Mouse (Mus musculus) lung, postnatal 0 days (tissue): ENCODE results near the gene Abcd4. TPM values are rescaled to one million over a fixed set of nuclear protein-coding genes. Genes with fewer than 3 reads are reported as not detected.

Experiments
- ATAC-seq: fragments of 200-750 bp; cut with Nextera tagmentation; 2 replicates; pipeline ENCODE4 v1.8.0; 2017; ENCODE audit warnings: moderate library complexity
- DNase-seq: peaks from one replicate; pipeline ENCODE4 v3.0.0-alpha.2; 2016; ENCODE audit warnings: low spot score
- H3K27ac ChIP-seq: fragments of 300-500 bp; sonication (generic); 2 replicates; pipeline ENCODE4 v1.5.1; 2014; ENCODE audit warnings: antibody characterized with exemption, mild to moderate bottlenecking, low read length, mixed read lengths
- H3K27me3 ChIP-seq: fragments of 300-500 bp; sonication (generic); replicated peaks from 2 replicates; pipeline ENCODE4 v1.6.1; 2014; ENCODE audit warnings: low read length, mixed read lengths; ENCODE audit not compliant: insufficient read depth
- H3K36me3 ChIP-seq: fragments of 300-500 bp; sonication (generic); 2 replicates; pipeline ENCODE4 v1.6.1; 2014; ENCODE audit warnings: low read length, mixed read lengths; ENCODE audit not compliant: insufficient read depth
- H3K4me1 ChIP-seq: fragments of 300-500 bp; sonication (generic); 2 replicates; pipeline ENCODE4 v1.6.1; 2014; ENCODE audit warnings: antibody characterized with exemption, low read depth, low read length, mixed read lengths; ENCODE audit not compliant: insufficient read depth
- H3K4me2 ChIP-seq: fragments of 300-500 bp; sonication (generic); replicated peaks from 2 replicates; pipeline ENCODE4 v1.6.1; 2014; ENCODE audit warnings: low read depth, mild to moderate bottlenecking, low read length, moderate library complexity, mixed read lengths
- H3K4me3 ChIP-seq: fragments of 300-500 bp; sonication (generic); 2 replicates; pipeline ENCODE4 v1.5.1; 2014; ENCODE audit warnings: low read depth, low read length
- H3K9ac ChIP-seq: fragments of 300-500 bp; sonication (generic); replicated peaks from 2 replicates; pipeline ENCODE4 v1.6.1; 2014; ENCODE audit warnings: low read depth, mild to moderate bottlenecking
- H3K9me3 ChIP-seq: fragments of 300-500 bp; sonication (generic); 2 replicates; pipeline ENCODE4 v1.6.1; 2016; ENCODE audit warnings: low read length, mixed read lengths
- CTCF ChIP-seq: IDR thresholded peaks from 2 replicates; pipeline ENCODE4 v1.5.1; 2016; ENCODE audit warnings: antibody characterized with exemption, mild to moderate bottlenecking
- EP300 ChIP-seq: IDR thresholded peaks from 2 replicates; pipeline ENCODE4 v1.6.1; 2016; ENCODE audit warnings: antibody characterized with exemption, mild to moderate bottlenecking, control low read depth
- WGBS: fragments of 180-500 bp; shearing (Covaris S2); extraction: QIAGEN DNeasy Blood & Tissue Kit; methylation state at CpG from one replicate; pipeline ENCODE4 v1.1.7; 2014; 5-methylcytosine and 5-hydroxymethylcytosine counted together
- polyA plus RNA-seq: library from polyadenylated mRNA; unstranded; fragments of >200 nt; fragmentation: Nextera tagmentation; extraction: Ambion mirVana; gene quantifications from 2 replicates; pipeline ENCODE4 v1.2.1, GENCODE M21; 2015

Abcd4 gene
- polyA plus RNA-seq, 1 experiment from 2014 or later = 9.2 TPM

GRCm38 (mm10) chr12:84578440-84578770 is 38.8 kb downstream of the Abcd4 start:
- TF ChIP-seq CTCF (no peak), EP300 (no peak)
- no peaks in the 10 kb centered on the region for H3K36me3 ChIP-seq
- no peak for DNase-seq
- H3K27ac ChIP-seq = no peak overlapping the region
- H3K4me3 ChIP-seq = no peak overlapping the region
- 38% methylated on average over 5 of the region's 5 CpGs for WGBS
- H3K27me3 ChIP-seq = no peaks in the 10 kb centered on the region; the same call in 1 of the 2 replicates
- H3K9ac ChIP-seq = no peak overlapping the region
- H3K9me3 ChIP-seq = no peaks in the 10 kb centered on the region
- H3K4me2 ChIP-seq = no peak overlapping the region
- ATAC-seq = no peak
- H3K4me1 ChIP-seq = no peaks in the 10 kb centered on the region

- H3K27ac ChIP-seq = no peak overlapping the region
- ATAC-seq (no peak), DNase-seq (no peak)
- H3K9me3 ChIP-seq = no peaks in the 10 kb centered on the region
- 0 out of 2 replicates have a peak, but pooled peaks have one; percentile 11 for TF ChIP-seq CTCF
- no peak for TF ChIP-seq EP300
- H3K36me3 ChIP-seq = no peaks in the 10 kb centered on the region
- peaks cover 3% of the 10 kb centered on the region; the same call in 1 of the 2 replicates for H3K27me3 ChIP-seq
- no peak overlapping the region for H3K4me2 ChIP-seq
- H3K4me3 ChIP-seq = no peak overlapping the region
- no peaks in the 10 kb centered on the region for H3K4me1 ChIP-seq
- no peak overlapping the region for H3K9ac ChIP-seq
- WGBS = 69% methylated on average over 11 of the region's 11 CpGs
Observed at GRCm38 (mm10) chr12:84577768-84578439, 39.3 kb downstream of the Abcd4 start.

- Histone ChIP-seq H3K27ac (no peak overlapping the region), H3K36me3 (no peaks in the 10 kb centered on the region), H3K9ac (no peak overlapping the region), H3K27me3 (peaks cover 42% of the 10 kb centered on the region), H3K4me2 (no peak overlapping the region), H3K4me1 (no peaks in the 10 kb centered on the region), H3K4me3 (no peak overlapping the region), H3K9me3 (no peaks in the 10 kb centered on the region)
- no peak for TF ChIP-seq CTCF
- no peak for TF ChIP-seq EP300
- ATAC-seq = no peak
- no peak for DNase-seq
- 23% methylated on average over 7 of the region's 7 CpGs for WGBS
Observed at GRCm38 (mm10) chr12:84573094-84573493, 44.1 kb downstream of the Abcd4 start.

DNA sequence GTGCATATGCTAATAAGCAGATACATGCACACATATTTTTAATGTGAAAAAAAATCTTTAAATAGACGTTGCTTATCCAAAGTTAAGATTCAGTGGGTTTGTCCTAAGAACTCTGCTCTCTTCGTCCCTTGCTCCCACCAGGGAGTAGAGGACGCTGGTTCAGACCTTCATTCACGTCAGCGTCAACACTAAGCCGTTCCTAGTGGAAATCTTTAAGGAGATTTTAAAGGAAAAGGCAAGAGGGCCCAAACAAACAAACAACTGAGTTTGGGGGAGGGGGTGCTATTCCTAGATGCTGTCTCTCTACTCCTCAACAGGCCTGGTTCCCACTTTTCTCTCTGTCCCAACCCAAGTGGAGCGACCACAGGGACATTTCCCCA is 44.9 kb downstream of the Abcd4 start:
- WGBS = 11% methylated on average over 7 of the region's 7 CpGs
- H3K4me3 ChIP-seq = no peak overlapping the region

DNA sequence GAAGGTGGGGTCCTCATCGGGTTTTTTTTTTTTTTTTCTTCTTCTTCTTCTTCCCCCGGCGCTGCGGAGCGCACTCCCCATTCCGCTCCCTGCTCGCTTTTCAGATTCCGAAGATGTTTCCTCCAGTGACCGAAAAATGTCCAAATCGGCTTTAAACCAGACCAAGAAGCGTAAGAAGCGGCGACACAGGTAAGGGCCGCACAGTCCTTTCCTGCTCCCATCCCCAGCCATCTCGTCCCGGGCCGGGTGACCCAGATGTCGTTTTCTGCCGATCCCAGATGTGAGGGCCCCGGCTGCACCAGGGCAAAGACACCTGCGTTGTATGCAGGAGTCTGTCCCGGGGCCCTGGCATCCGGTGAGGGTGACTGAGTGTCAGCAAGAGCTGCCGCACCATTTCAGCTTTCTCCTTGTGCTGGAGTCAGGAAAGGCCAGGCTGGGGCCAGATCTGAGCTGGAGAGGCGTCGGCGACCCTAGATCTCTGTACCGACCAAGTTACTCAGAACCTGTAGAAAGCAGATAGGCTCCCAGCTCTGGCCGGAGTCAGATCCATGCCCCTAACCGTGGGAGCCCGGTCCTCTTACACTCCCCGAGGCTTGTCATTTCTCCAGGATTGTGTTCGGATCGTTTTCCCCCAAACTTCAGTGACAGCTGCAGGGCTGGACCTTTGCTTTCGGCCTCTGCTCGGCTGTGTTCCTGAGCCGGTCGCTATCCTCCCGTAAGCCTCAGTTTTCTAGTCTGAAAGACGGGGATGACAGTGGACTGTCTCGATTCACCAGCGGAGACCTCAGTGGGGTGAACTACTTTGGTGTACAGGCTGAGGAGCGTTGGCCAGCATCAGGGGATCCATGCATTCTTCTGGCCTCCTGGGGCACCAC is 45.5 kb downstream of the Abcd4 start:
- no peak overlapping the region for H3K4me3 ChIP-seq
- H3K27me3 ChIP-seq = peaks cover 52% of the 10 kb centered on the region
- 3% methylated on average over 43 of the region's 43 CpGs for WGBS
- ATAC-seq = no peak
- H3K9me3 ChIP-seq = no peaks in the 10 kb centered on the region
- no peaks in the 10 kb centered on the region for H3K36me3 ChIP-seq
- H3K4me2 ChIP-seq = no peak overlapping the region
- no peaks in the 10 kb centered on the region for H3K4me1 ChIP-seq
- H3K9ac ChIP-seq = no peak overlapping the region
- TF ChIP-seq EP300 (no peak), CTCF (no peak)
- H3K27ac ChIP-seq = no peak overlapping the region
- DNase-seq = no peak

More for the DNA sequence above, 44.9 kb downstream of the Abcd4 start:
- Histone ChIP-seq H3K9ac (no peak overlapping the region), H3K4me1 (no peaks in the 10 kb centered on the region), H3K4me2 (no peak overlapping the region), H3K9me3 (no peaks in the 10 kb centered on the region), H3K36me3 (no peaks in the 10 kb centered on the region), H3K27ac (no peak overlapping the region), H3K27me3 (peaks cover 48% of the 10 kb centered on the region)
- ATAC-seq = no peak
- no peak for DNase-seq
- no peak for TF ChIP-seq EP300
- no peak for TF ChIP-seq CTCF

GRCm38 (mm10) chr12:84570694-84571415 is 46.4 kb downstream of the Abcd4 start:
- DNase-seq = no peak
- no peak overlapping the region for H3K4me3 ChIP-seq

More at GRCm38 (mm10) chr12:84570694-84571415, 46.4 kb downstream of the Abcd4 start:
- no peak for ATAC-seq
- Histone ChIP-seq H3K36me3 (no peaks in the 10 kb centered on the region), H3K4me1 (no peaks in the 10 kb centered on the region), H3K27ac (no peak overlapping the region), H3K27me3 (peaks cover 52% of the 10 kb centered on the region), H3K4me2 (no peak overlapping the region), H3K9ac (no peak overlapping the region), H3K9me3 (no peaks in the 10 kb centered on the region)
- WGBS = 4% methylated on average over 34 of the region's 34 CpGs
- TF ChIP-seq CTCF (no peak), EP300 (no peak)
